Mouse (Mus musculus) right cerebral cortex, adult 18-20 months (tissue): ENCODE results near the gene Srl.

Experiments used
- DNase-seq: peaks from one replicate; pipeline ENCODE4 v3.0.0; 2022; ENCODE audit warnings: mixed read lengths

Srl gene

GRCm38 (mm10) chr16:4472687-4473086 is 68.9 kb downstream of the Srl start:
- DNase-seq = peak; percentile 93

GRCm38 (mm10) chr16:4469599-4470352 is 71.8 kb downstream of the Srl start:
- DNase-seq = peak; percentile 79

GRCm38 (mm10) chr16:4464529-4465089 is 77.0 kb downstream of the Srl start:
- peak; percentile 20 for DNase-seq

- no peak for DNase-seq
These were observed 83.7 kb downstream of the Srl start for GRCm38 (mm10) chr16:4457927-4458326.

- DNase-seq = peak; percentile 89
These were observed 85.2 kb downstream of the Srl start for GRCm38 (mm10) chr16:4456391-4456790.

DNA sequence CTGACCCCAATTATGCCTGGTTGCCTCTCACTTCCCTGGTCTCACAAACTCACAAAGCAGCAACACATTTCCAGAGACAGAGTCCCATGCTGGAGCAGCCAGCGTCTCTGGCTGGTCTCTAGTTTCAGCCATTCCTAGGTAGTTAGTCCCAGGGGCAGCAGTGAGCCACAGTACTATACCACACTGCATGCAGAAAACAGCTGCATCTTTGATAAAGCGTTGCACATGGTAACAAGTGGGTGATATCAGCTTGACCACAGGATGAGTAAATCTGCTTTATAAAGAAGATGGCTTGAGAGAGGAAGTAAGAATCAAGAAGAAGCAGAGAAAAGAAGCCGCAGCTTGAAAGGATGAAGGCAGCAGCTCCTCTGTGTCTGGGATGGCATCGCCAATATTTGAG is 85.9 kb downstream of the Srl start:
- DNase-seq = no peak

DNA sequence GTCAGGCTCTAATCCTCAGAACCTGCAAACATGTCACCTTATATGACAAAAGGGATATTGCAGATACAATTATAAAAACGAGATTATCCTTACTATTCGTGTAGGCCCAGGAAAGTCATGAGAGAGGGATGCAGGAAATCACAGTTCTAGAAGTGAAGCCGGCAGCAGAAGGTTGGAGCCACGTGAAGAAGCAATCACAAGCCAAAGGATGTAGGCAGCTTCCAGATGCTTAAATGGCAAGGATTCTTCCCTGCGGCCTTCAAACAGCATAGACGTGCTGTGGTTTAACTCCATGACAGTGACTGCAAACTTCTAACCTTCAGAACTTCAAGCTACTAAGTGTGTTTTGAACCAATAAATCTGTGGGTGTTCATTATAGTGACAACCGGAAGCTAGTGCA is 87.1 kb downstream of the Srl start:
- DNase-seq = peak; percentile 70

DNA sequence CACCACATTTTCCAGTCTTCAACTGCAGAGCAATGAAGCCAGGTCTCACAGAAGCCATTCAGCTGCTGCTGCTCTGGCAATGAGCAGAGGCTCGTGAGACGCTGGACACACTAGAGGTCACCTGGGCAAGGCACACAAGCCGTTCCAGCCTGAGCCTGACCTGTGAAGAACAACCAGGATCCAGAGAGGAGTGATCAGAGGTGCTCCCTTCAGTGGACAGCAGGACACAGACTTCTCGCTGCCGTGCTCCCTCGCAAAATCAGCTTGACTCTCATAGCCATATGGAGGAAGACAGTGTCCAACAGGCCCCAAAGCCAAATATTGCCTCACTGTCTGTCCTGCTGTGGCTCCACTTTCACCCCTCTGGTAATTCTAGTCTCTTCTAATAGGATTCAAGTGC is 92.2 kb downstream of the Srl start:
- no peak for DNase-seq

DNA sequence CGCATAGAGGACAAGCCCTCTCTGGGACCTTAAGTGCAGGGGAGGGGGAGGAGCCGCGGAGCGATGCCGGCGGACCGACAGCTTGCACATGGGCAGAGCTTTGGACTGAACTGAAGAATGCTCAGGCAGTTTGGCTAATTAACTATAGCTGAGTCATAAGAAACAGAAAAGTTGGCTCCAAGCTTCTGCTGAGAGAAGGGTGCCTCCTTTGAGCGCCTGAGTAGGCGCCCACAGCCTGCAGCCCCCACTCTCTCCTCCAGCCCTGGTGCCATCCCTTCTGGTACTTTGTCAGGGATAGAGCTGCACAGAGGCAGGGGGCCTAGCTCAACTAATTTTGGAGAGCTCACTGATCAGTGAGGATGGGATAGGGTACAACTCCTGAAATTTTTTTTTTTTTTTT is 93.4 kb downstream of the Srl start:
- DNase-seq = peak; percentile 79

- DNase-seq = no peak
These were observed 95.2 kb downstream of the Srl start for GRCm38 (mm10) chr16:4446395-4446794.

DNA sequence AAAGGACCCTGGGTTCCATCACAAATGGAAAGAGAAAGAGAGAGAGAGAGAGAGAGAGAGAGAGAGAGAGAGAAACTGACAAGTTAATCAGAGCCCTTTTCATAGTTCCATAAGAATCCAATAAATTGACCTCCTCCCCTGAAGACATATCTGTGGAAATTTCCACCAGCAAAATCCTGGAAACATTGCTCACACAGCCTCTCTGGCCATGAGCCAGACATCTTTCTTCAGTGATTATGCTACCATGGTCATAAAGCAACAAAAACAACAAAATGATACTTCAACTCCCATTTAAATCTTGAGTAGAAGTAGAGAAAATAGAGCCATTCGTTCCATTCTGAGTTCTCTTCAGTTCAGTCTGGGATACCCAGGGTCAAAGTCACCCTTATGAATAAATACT is 97.2 kb downstream of the Srl start:
- no peak for DNase-seq

GRCm38 (mm10) chr16:4439302-4440066 is 102.1 kb downstream of the Srl start:
- DNase-seq = no peak

DNA sequence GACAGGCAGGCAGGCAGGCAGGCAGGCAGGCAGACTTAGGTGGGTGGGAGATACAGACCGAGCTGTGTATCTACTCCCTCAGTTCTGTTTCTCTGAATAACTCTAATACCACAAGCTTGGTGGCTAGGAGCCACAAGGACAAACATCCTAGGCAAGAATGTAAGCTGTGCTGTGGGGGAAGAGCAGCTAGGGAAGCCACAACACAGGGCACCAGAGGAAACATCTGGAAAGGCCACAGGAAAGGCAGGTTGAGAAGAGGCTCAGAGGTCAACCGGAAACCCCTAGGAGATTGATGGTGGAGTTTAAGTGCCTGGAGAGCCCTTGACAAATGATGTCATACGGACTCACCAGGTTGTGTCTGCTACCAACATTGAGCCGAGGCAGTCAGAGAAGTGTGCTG is 104.9 kb downstream of the Srl start:
- DNase-seq = no peak

- DNase-seq = no peak
These were observed 106.2 kb downstream of the Srl start for GRCm38 (mm10) chr16:4435371-4435770.

GRCm38 (mm10) chr16:4431841-4432240 is 109.8 kb downstream of the Srl start:
- DNase-seq = no peak

- no peak for DNase-seq
These were observed 110.6 kb downstream of the Srl start for GRCm38 (mm10) chr16:4431013-4431412.

DNA sequence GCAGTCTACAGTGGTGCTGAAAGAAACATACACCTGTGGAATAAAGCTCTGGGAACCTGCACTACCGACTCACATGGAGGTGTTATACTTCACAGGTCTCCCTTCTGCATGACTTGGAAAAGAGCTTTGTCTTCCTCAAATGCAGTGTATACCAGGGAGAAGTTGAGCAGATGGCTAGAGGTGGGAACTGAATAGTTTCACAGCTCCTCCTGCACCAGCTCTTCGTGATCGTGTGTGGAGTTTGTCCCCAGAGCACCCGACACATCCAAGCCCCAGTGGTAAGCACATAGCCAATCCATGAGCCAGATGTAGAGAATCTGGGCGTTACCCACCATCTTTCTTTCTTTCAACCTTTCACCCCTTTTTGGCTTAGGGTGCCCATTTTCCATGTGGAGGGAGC is 111.4 kb downstream of the Srl start:
- DNase-seq = peak; percentile 72
